ENCODE assay signal across 8 mouse cellular contexts in genomic region chrX:101221834-101222795, GRCm38 (mm10). TPM values are rescaled to one million over a fixed set of nuclear protein-coding genes. Genes with fewer than 3 reads are reported as not detected.
DNase-seq lines count a peak whose midpoint lies in the region; ATAC-seq lines count a peak whose summit lies in the region.

TSS of gene Snx12 (minus strand) at chrX:101222563.

- DNase-seq in adipocyte (ENCODE audit: low spot score) = peak; percentile 92
- peak; percentile 84 for DNase-seq in embryo, embryonic 10 days (ENCODE audit: low spot score)
- peak; percentile 73 for DNase-seq in gastrocnemius, postnatal 10 days
- peak; percentile 91 for DNase-seq in induced T-regulatory cell, adult 2 months (ENCODE audit: low read depth)
- peak; percentile 87 to 94 for DNase-seq in left cerebral cortex, adult 9 months (ENCODE audit: low spot score in 2 of 2)
- DNase-seq in right cerebral cortex, postnatal 14 days = peak; percentile 75
- peak; percentile 71 to 78 for DNase-seq in urinary bladder, postnatal 36 days (ENCODE audit: low spot score in 2 of 2)

- ATAC-seq in megakaryocyte progenitor cell, adult 5-6 weeks (replicated peaks; ENCODE audit: poor library complexity) = peak; percentile 99

RNA-seq across cellular contexts. Expression of gene Snx12, which starts in this region (rescaled TPM):
- 10 to 100 TPM; 48.5 to 50.2 TPM for total RNA-seq in gastrocnemius, postnatal 10 days (2021)
- 39.8 and 40.7 TPM in 2 replicates for total RNA-seq in megakaryocyte progenitor cell, adult 5-6 weeks (2015)
- 50.9 and 56.9 TPM in 2 replicates for total RNA-seq in megakaryocyte progenitor cell, adult 5-6 weeks (2017)

Comparison
In these comparisons a context has a peak if more than half of its experiments do, and no peak if none do; other contexts are left out.
1. Peak in every context shown above with its lines: DNase-seq and ATAC-seq.